Mouse (Mus musculus) activated CD4-positive, CD25-positive, alpha-beta regulatory T cell (primary cell): ENCODE data around the gene Gjc1. TPM values are rescaled to one million over a fixed set of nuclear protein-coding genes. Genes with fewer than 3 reads are reported as not detected.

ENCODE experiments used
- polyA plus RNA-seq, 2 experiments: library from polyadenylated mRNA; unstranded; fragments of 100-300 nt; shearing (Covaris generic); gene quantifications; one replicate each; pipeline ENCODE4 v1.2.1; 2017

The Gjc1 gene
- polyA plus RNA-seq: under 1 TPM in 1 of 2 experiments, not detected in 1; 0.26 TPM

GRCm38 (mm10) chr11:102819021-102819782 lies at the start of gene Gjc1:
Gjc1 (minus strand) TSS chr11:102819700.

GRCm38 (mm10) chr11:102835549-102835948 lies 16.0 kb upstream of the Gjc1 start, which contains the start of gene Higd1b:
Higd1b (plus strand) TSS chr11:102835849.

GRCm38 (mm10) chr11:102761309-102762210 lies 57.9 kb downstream of the Gjc1 start, which contains the start of gene Adam11:
Adam11 (plus strand) TSS chr11:102761439.

Other genes starting within 250 kb of the Gjc1 start
- gene Gm11627, start 240.2 kb downstream of the Gjc1 start, polyA plus RNA-seq: not detected
- not detected for gene Fzd2, start 215.3 kb downstream of the Gjc1 start, polyA plus RNA-seq
- gene Meioc, start 156.0 kb downstream of the Gjc1 start, polyA plus RNA-seq: under 1 TPM in 1 of 2 experiments, not detected in 1; 0.04 TPM
- gene Ccdc43, start 121.9 kb downstream of the Gjc1 start, polyA plus RNA-seq: 10 to 100 TPM; 27.5 to 30.7 TPM
- not detected for gene Adam11, start 58.3 kb downstream of the Gjc1 start, polyA plus RNA-seq
- not detected for gene Higd1b, start 16.1 kb upstream of the Gjc1 start, polyA plus RNA-seq
- gene Eftud2, start 61.3 kb upstream of the Gjc1 start, polyA plus RNA-seq: 100 to 1,000 TPM; 131 to 153 TPM
- gene Ccdc103, start 61.5 kb upstream of the Gjc1 start, polyA plus RNA-seq: not detected
- gene Fam187a, start 65.5 kb upstream of the Gjc1 start, polyA plus RNA-seq: not detected
- not detected for gene Gfap, start 81.2 kb upstream of the Gjc1 start, polyA plus RNA-seq
- 1 to 10 TPM; 3.9 to 8.1 TPM for gene Kif18b, start 105.4 kb upstream of the Gjc1 start, polyA plus RNA-seq
- not detected for gene C1ql1, start 127.0 kb upstream of the Gjc1 start, polyA plus RNA-seq
- gene Nmt1, start 208.5 kb upstream of the Gjc1 start, polyA plus RNA-seq: 10 to 100 TPM; 64.6 to 71.5 TPM
- gene Dcakd, start 208.6 kb upstream of the Gjc1 start, polyA plus RNA-seq: 10 to 100 TPM; 25.1 to 25.4 TPM